Mouse (Mus musculus) heart, embryonic 13.5 days (tissue): ENCODE results near the gene 2900026A02Rik. TPM values are rescaled to one million over a fixed set of nuclear protein-coding genes. Genes with fewer than 3 reads are reported as not detected.

Experiments
- polyA plus RNA-seq: library from polyadenylated mRNA; unstranded; fragments of >200 nt; fragmentation: Nextera tagmentation; extraction: Ambion mirVana; gene quantifications from 2 replicates; pipeline ENCODE4 v1.2.1, GENCODE M21; 2015

2900026A02Rik gene
- polyA plus RNA-seq, 1 experiment from 2014 or later: 14.8 TPM

Other genes starting within 250 kb of the 2900026A02Rik start
- gene Grk3, start 205.4 kb downstream of the 2900026A02Rik start, polyA plus RNA-seq: 12.3 TPM in 2 replicates
- gene Crybb2, start 151.1 kb downstream of the 2900026A02Rik start, polyA plus RNA-seq: not detected in 2 replicates
- gene Crybb3, start 139.7 kb downstream of the 2900026A02Rik start, polyA plus RNA-seq: 0.86 and 0.93 TPM in 2 replicates
- gene Tmem211, start 5.7 kb upstream of the 2900026A02Rik start, polyA plus RNA-seq: not detected in 2 replicates
- 1.5 TPM in 2 replicates for gene Sgsm1, start 89.5 kb upstream of the 2900026A02Rik start, polyA plus RNA-seq
- gene Aym1, start 136.1 kb upstream of the 2900026A02Rik start, polyA plus RNA-seq: not detected in 2 replicates